12 mouse cellular contexts compared by ENCODE assay signal in genomic region chr3:68560057-68560456, GRCm38 (mm10).
A peak's percentile ranks its signal among the peaks of the same experiment; 100 is the strongest.
DNase-seq lines count a peak whose midpoint lies in the region; TF ChIP-seq lines count a peak whose summit lies in the region.
"Had no signal": no experiment of that assay in that cellular context is flagged by ENCODE, and none has a peak within 500 bp of the region (broad histone marks: within the 10 kb centered on the region; RNA-seq: fewer than 3 reads in every experiment).

No protein-coding gene starts in this region.

- H3K27me3 ChIP-seq in liver, adult 2 months (ENCODE audit: control insufficient read depth, insufficient read depth, low read length), result no peaks in the 10 kb centered on the region
- H3K27me3 ChIP-seq: liver, embryonic 15.5 days had no signal

- H3K9ac ChIP-seq in liver, adult 2 months (ENCODE audit: low read depth, low read length), result no peak overlapping the region
- H3K9ac ChIP-seq: liver, embryonic 15.5 days had no signal

- 32% methylated on average over 5 of the region's 5 CpGs for WGBS in liver, adult 2 months

- H3K27ac ChIP-seq in liver, adult 2 months (replicated peaks; ENCODE audit: insufficient read depth, low read depth, low read length), result no peak overlapping the region
- H3K27ac ChIP-seq: kidney, postnatal 0 days; liver, embryonic 15.5 days had no signal

- H3K79me2 ChIP-seq in liver, adult 2 months (ENCODE audit: control insufficient read depth, insufficient read depth, low read length), result no peaks in the 10 kb centered on the region

- H3K4me3 ChIP-seq in liver, adult 2 months (ENCODE audit: insufficient read depth, low read depth, low read length), result no peak overlapping the region
- H3K4me3 ChIP-seq: liver, embryonic 15.5 days; megakaryocyte, embryonic 14.5 days had no signal

- no peak for TF ChIP-seq POLR2A in liver, adult 2 months (IDR thresholded peaks at IDR 0.05; ENCODE audit: extremely low read depth, insufficient read depth, low read length)

- TF ChIP-seq CTCF in liver, adult 2 months (IDR thresholded peaks at IDR 0.05; ENCODE audit: low read depth, low read length), result no peak

- H3K4me1 ChIP-seq in liver, adult 2 months (ENCODE audit: control insufficient read depth, insufficient read depth, low read length), result peaks cover 4% of the 10 kb centered on the region
- H3K4me1 ChIP-seq: liver, embryonic 15.5 days had no signal

- H3K36me3 ChIP-seq in liver, adult 2 months (ENCODE audit: control insufficient read depth, insufficient read depth, low read length), result no peaks in the 10 kb centered on the region
- H3K36me3 ChIP-seq: liver, embryonic 15.5 days had no signal

- peak; percentile 77 for DNase-seq in liver, adult 2 months (ENCODE audit: extremely low read depth, low read depth, low spot score)
- no peak for DNase-seq in liver
- peak; percentile 77 to 81 for DNase-seq in cerebellum, adult 18-20 months
- DNase-seq in cerebellum, postnatal 25 days, result peak; percentile 89 to 90
- peak; percentile 30 for DNase-seq in kidney, postnatal 10 days
- no peak for DNase-seq in frontal cortex, adult 2 months (ENCODE audit: extremely low spot score in 1 of 2, low spot score in 1 of 2)
- DNase-seq in left cerebral cortex, adult 9 months (ENCODE audit: low spot score in 2 of 2), result no peak
- DNase-seq: embryo, embryonic 11 days; spleen, adult 18-20 months had no signal

Comparison
In these comparisons a context has a peak if more than half of its experiments do, and no peak if none do; other contexts are left out.
1. DNase-seq: peak in liver, adult 2 months (single experiment), cerebellum, adult 18-20 months (2 of 2), cerebellum, postnatal 25 days (2 of 2) and kidney, postnatal 10 days (single experiment); none in liver (single experiment), frontal cortex, adult 2 months (0 of 2) and left cerebral cortex, adult 9 months (0 of 2).